Mouse (Mus musculus): ENCODE measurements around the gene Bex4.

Gene Bex4

GRCm38 (mm10) chrX:136183107-136183506 lies 44.3 kb downstream of the Bex4 start:
- DNase-seq (ENCODE audit: low spot score in 2 of 2): no peak
